Mouse (Mus musculus) macrophage (primary cell): ENCODE data around the gene Ccdc9. TPM values are rescaled to one million over a fixed set of nuclear protein-coding genes. Genes with fewer than 3 reads are reported as not detected.

Experiments used
- H3K27ac ChIP-seq: fragments of 350-480 bp; formaldehyde crosslinking; 2 replicates; pipeline ENCODE4 v1.9.0; 2021
- H3K36me3 ChIP-seq: fragments of 350-480 bp; formaldehyde crosslinking; 2 replicates; pipeline ENCODE4 v1.9.0; 2021; ENCODE audit errors: inconsistent target
- H3K4me3 ChIP-seq: fragments of 350-480 bp; formaldehyde crosslinking; 2 replicates; pipeline ENCODE4 v1.9.0; 2021; ENCODE audit errors: inconsistent target
- H3K79me2 ChIP-seq: fragments of 350-480 bp; formaldehyde crosslinking; 2 replicates; pipeline ENCODE4 v1.9.0; 2021; ENCODE audit errors: inconsistent target
- WGBS: methylation state at CpG from one replicate; pipeline ENCODE4 v1.1.7; 2026; ENCODE audit warnings: inconsistent platforms; ENCODE audit not compliant: missing documents; 5-methylcytosine and 5-hydroxymethylcytosine counted together
- polyA plus RNA-seq: library from polyadenylated mRNA; stranded (reverse); fragments of 250-400 nt; gene quantifications from 3 replicates; pipeline ENCODE4 v1.2.4, GENCODE M21; 2018; ENCODE audit warnings: inconsistent platforms

The Ccdc9 gene
- polyA plus RNA-seq, 1 experiment from 2014 or later = 183 TPM

- 92% methylated on average over 6 of the region's 7 CpGs for WGBS
- peaks cover 19% of the 10 kb centered on the region; the same call in 1 of the 2 replicates for H3K36me3 ChIP-seq
- H3K4me3 ChIP-seq = no peak overlapping the region
- H3K79me2 ChIP-seq = peaks cover 9% of the 10 kb centered on the region; the same call in 1 of the 2 replicates
- H3K27ac ChIP-seq = peak overlapping the region; percentile 96
Measured at GRCm38 (mm10) chr7:16240281-16240977, 46.2 kb downstream of the Ccdc9 start.

DNA sequence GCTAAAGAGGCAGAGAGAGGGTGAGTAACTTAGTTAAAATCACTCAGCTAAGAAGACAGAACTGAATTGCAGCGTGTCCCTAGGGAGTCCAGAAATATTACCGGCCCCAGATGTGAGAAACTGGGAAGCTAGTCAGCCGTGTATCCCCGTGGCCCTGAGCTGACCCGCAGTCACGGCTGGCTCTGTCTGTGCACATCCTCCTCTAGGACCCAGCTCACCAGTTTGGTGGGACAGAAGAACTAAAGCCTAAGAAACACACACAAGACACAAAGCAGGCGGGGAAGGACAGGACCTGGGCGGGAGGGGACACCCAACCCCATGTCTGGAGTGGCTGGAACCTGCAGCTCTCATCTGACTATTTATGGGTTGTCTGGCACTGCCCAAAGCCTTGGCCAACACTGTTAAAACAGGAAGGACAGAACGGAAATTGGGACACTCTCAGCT lies 47.0 kb downstream of the Ccdc9 start:
- peak overlapping the region; percentile 96 for H3K27ac ChIP-seq
- H3K4me3 ChIP-seq = no peak overlapping the region
- H3K36me3 ChIP-seq = peaks cover 19% of the 10 kb centered on the region; the same call in 1 of the 2 replicates
- H3K79me2 ChIP-seq = peaks cover 9% of the 10 kb centered on the region; the same call in 1 of the 2 replicates
- WGBS = 21% methylated on average over 9 of the region's 9 CpGs

DNA sequence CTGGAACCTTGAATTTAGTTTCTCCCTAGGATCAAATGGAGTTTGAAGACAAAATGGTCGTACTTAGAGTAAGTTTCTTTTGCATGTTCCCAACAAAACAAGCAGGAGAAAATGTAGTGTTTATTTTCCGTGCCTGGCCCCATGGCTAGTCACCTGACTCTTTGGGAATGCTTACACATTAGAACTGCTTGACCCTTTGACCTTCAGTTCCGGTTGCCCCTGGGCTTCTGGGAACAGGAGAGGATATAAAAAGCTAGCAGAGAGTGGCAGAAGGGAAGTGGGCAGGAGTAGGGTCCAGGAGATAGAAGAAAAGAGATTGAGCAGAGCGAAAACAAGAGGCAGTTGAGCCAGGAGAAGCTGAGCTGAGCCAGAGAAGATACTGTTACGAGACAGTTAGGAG lies 56.7 kb downstream of the Ccdc9 start:
- Histone ChIP-seq H3K4me3 (no peak overlapping the region), H3K36me3 (no peaks in the 10 kb centered on the region), H3K27ac (no peak overlapping the region), H3K79me2 (no peaks in the 10 kb centered on the region)
- 86% methylated on average over 5 of the region's 5 CpGs for WGBS

Other genes starting within 250 kb of the Ccdc9 start
- 4.9 to 8.7 TPM (median 8.4 TPM) in 3 replicates for gene Bicra, start 238.9 kb downstream of the Ccdc9 start, polyA plus RNA-seq
- not detected in 3 replicates for gene Zfp541, start 225.0 kb downstream of the Ccdc9 start, polyA plus RNA-seq
- 85.4 to 112 TPM (median 98.6 TPM) in 3 replicates for gene Napa, start 188.3 kb downstream of the Ccdc9 start, polyA plus RNA-seq
- 3.3 to 6.8 TPM (median 5.9 TPM) in 3 replicates for gene Kptn, start 166.9 kb downstream of the Ccdc9 start, polyA plus RNA-seq
- gene Slc8a2, start 157.0 kb downstream of the Ccdc9 start, polyA plus RNA-seq = not detected in 3 replicates
- 10.2 to 15.0 TPM (median 11.2 TPM) in 3 replicates for gene Meis3, start 111.7 kb downstream of the Ccdc9 start, polyA plus RNA-seq
- 11.6 to 20.4 TPM (median 18.5 TPM) in 3 replicates for gene Dhx34, start 64.8 kb downstream of the Ccdc9 start, polyA plus RNA-seq
- 5.3 to 5.8 TPM (median 5.7 TPM) in 3 replicates for gene C5ar2, start 42.6 kb downstream of the Ccdc9 start, polyA plus RNA-seq
- 254 to 928 TPM (median 285 TPM) in 3 replicates for gene C5ar1, start 27.3 kb downstream of the Ccdc9 start, polyA plus RNA-seq
- 1.9 to 10.1 TPM (median 7.4 TPM) in 3 replicates for gene Inafm1, start 13.2 kb downstream of the Ccdc9 start, polyA plus RNA-seq
- 5.0 to 24.1 TPM (median 6.4 TPM) in 3 replicates for gene Bbc3, start 21.6 kb upstream of the Ccdc9 start, polyA plus RNA-seq
- 50.0 to 88.6 TPM (median 68.1 TPM) in 3 replicates for gene Sae1, start 101.0 kb upstream of the Ccdc9 start, polyA plus RNA-seq
- gene Zc3h4, start 114.1 kb upstream of the Ccdc9 start, polyA plus RNA-seq = 23.8 to 26.3 TPM (median 25.4 TPM) in 3 replicates
- gene Tmem160, start 166.0 kb upstream of the Ccdc9 start, polyA plus RNA-seq = 9.5 to 50.4 TPM (median 41.7 TPM) in 3 replicates
- not detected in 3 replicates for gene Npas1, start 190.9 kb upstream of the Ccdc9 start, polyA plus RNA-seq